Mouse (Mus musculus): Measurements from ENCODE around the gene Kctd7.

GRCm38 (mm10) chr5:130193760-130194159 is 49.1 kb downstream of the Kctd7 start:
- TF ChIP-seq GATA1 (IDR thresholded peaks at IDR 0.05; ENCODE audit: borderline replicate concordance, low read length): no peak
- no peak for TF ChIP-seq FLI1 (IDR thresholded peaks at IDR 0.05; ENCODE audit: low read length)
